Mouse (Mus musculus) midbrain, embryonic 16.5 days (tissue): ENCODE data around the gene Zranb3. TPM values are rescaled to one million over a fixed set of nuclear protein-coding genes. Genes with fewer than 3 reads are reported as not detected.

Source experiments
- ATAC-seq: fragments of 200-750 bp; cut with Nextera tagmentation; 2 replicates; pipeline ENCODE4 v1.8.0; 2017; ENCODE audit warnings: moderate TSS enrichment
- H3K27ac ChIP-seq: fragments of 300-500 bp; sonication (generic); 2 replicates; pipeline ENCODE4 v1.5.1; 2014; ENCODE audit warnings: mild to moderate bottlenecking, low read length, mixed read lengths
- H3K27me3 ChIP-seq: fragments of 300-500 bp; sonication (generic); 2 replicates; pipeline ENCODE4 v1.6.1; 2014; ENCODE audit warnings: low read depth, low read length, mixed read lengths; ENCODE audit not compliant: control insufficient read depth, insufficient read depth
- H3K36me3 ChIP-seq: fragments of 300-500 bp; sonication (generic); 2 replicates; pipeline ENCODE4 v1.6.1; 2014; ENCODE audit warnings: mild to moderate bottlenecking, low read length, moderate library complexity, mixed read lengths; ENCODE audit not compliant: control insufficient read depth, insufficient read depth
- H3K4me1 ChIP-seq: fragments of 300-500 bp; sonication (generic); 2 replicates; pipeline ENCODE4 v1.6.1; 2014; ENCODE audit warnings: mild to moderate bottlenecking, low read length, mixed read lengths; ENCODE audit not compliant: control insufficient read depth, insufficient read depth
- H3K4me2 ChIP-seq: fragments of 300-500 bp; sonication (generic); 2 replicates; pipeline ENCODE4 v1.6.1; 2014; ENCODE audit warnings: mild to moderate bottlenecking, low read length, mixed read lengths
- H3K4me3 ChIP-seq: fragments of 300-500 bp; sonication (generic); 2 replicates; pipeline ENCODE4 v1.5.1; 2014; ENCODE audit warnings: low read depth, mild to moderate bottlenecking, low read length, moderate library complexity, mixed read lengths
- H3K9ac ChIP-seq: fragments of 300-500 bp; sonication (generic); 2 replicates; pipeline ENCODE4 v1.6.1; 2014; ENCODE audit warnings: low read depth, low read length, mixed read lengths
- H3K9me3 ChIP-seq: fragments of 300-500 bp; sonication (generic); replicated peaks from 2 replicates; pipeline ENCODE4 v1.6.1; 2014; ENCODE audit warnings: mild to moderate bottlenecking, low read length, mixed read lengths; ENCODE audit not compliant: control insufficient read depth, poor library complexity, severe bottlenecking
- WGBS: fragments of 180-500 bp; shearing (Covaris S2); extraction: QIAGEN DNeasy Blood & Tissue Kit; methylation state at CpG from one replicate; pipeline ENCODE4 v1.1.7; 2014; 5-methylcytosine and 5-hydroxymethylcytosine counted together
- polyA plus RNA-seq: library from polyadenylated mRNA; unstranded; fragments of >200 nt; fragmentation: Nextera tagmentation; extraction: Ambion mirVana; gene quantifications from 2 replicates; pipeline ENCODE4 v1.2.1, GENCODE M21; 2015

Gene Zranb3
- polyA plus RNA-seq, 1 experiment from 2014 or later: 3.4 TPM

- ATAC-seq: no peak
- WGBS: 56% methylated on average over 2 of the region's 2 CpGs
Observed at GRCm38 (mm10) chr1:128094686-128095085, 8.2 kb downstream of the Zranb3 start.

GRCm38 (mm10) chr1:128082800-128083199 is 20.0 kb downstream of the Zranb3 start:
- H3K4me1 ChIP-seq: no peaks in the 10 kb centered on the region
- H3K27me3 ChIP-seq: no peaks in the 10 kb centered on the region
- no peak for ATAC-seq
- WGBS: 64% methylated on average over 7 of the region's 7 CpGs
- no peaks in the 10 kb centered on the region for H3K9me3 ChIP-seq
- H3K9ac ChIP-seq: no peak overlapping the region
- no peaks in the 10 kb centered on the region for H3K36me3 ChIP-seq
- H3K4me2 ChIP-seq: no peak overlapping the region
- no peak overlapping the region for H3K27ac ChIP-seq
- H3K4me3 ChIP-seq: no peak overlapping the region

More at GRCm38 (mm10) chr1:128094686-128095085, 8.2 kb downstream of the Zranb3 start:
- Histone ChIP-seq H3K36me3 (no peaks in the 10 kb centered on the region; the same call in 1 of the 2 replicates), H3K4me1 (no peaks in the 10 kb centered on the region), H3K4me2 (no peak overlapping the region), H3K9me3 (no peaks in the 10 kb centered on the region), H3K4me3 (no peak overlapping the region), H3K27me3 (no peaks in the 10 kb centered on the region), H3K27ac (no peak overlapping the region), H3K9ac (no peak overlapping the region)

- Histone ChIP-seq H3K36me3 (no peaks in the 10 kb centered on the region), H3K9ac (no peak overlapping the region), H3K4me2 (no peak overlapping the region), H3K4me1 (no peaks in the 10 kb centered on the region), H3K4me3 (no peak overlapping the region), H3K27ac (no peak overlapping the region), H3K27me3 (no peaks in the 10 kb centered on the region), H3K9me3 (no peaks in the 10 kb centered on the region)
- 87% methylated on average over 7 of the region's 7 CpGs for WGBS
- no peak for ATAC-seq
Observed at GRCm38 (mm10) chr1:128081873-128082272, 21.0 kb downstream of the Zranb3 start.

- Histone ChIP-seq H3K4me1 (no peaks in the 10 kb centered on the region), H3K9ac (no peak overlapping the region), H3K27me3 (no peaks in the 10 kb centered on the region), H3K4me3 (no peak overlapping the region), H3K9me3 (no peaks in the 10 kb centered on the region), H3K36me3 (no peaks in the 10 kb centered on the region), H3K27ac (no peak overlapping the region), H3K4me2 (no peak overlapping the region)
- ATAC-seq: no peak
- 76% methylated on average over 5 of the region's 5 CpGs for WGBS
Observed at GRCm38 (mm10) chr1:128080936-128081696, 21.7 kb downstream of the Zranb3 start.

GRCm38 (mm10) chr1:128078646-128079045 is 24.2 kb downstream of the Zranb3 start:
- 89% methylated on average over 1 of the region's 1 CpGs for WGBS

GRCm38 (mm10) chr1:128077788-128078187 is 25.1 kb downstream of the Zranb3 start:
- Histone ChIP-seq H3K27ac (no peak overlapping the region), H3K4me1 (no peaks in the 10 kb centered on the region), H3K9ac (no peak overlapping the region), H3K36me3 (no peaks in the 10 kb centered on the region), H3K27me3 (no peaks in the 10 kb centered on the region), H3K4me2 (no peak overlapping the region), H3K9me3 (no peaks in the 10 kb centered on the region), H3K4me3 (no peak overlapping the region)
- no peak for ATAC-seq
- 94% methylated on average over 2 of the region's 2 CpGs for WGBS

More at GRCm38 (mm10) chr1:128078646-128079045, 24.2 kb downstream of the Zranb3 start:
- no peak overlapping the region for H3K4me2 ChIP-seq
- no peaks in the 10 kb centered on the region for H3K4me1 ChIP-seq
- no peak for ATAC-seq
- H3K27me3 ChIP-seq: no peaks in the 10 kb centered on the region
- H3K9me3 ChIP-seq: no peaks in the 10 kb centered on the region
- H3K27ac ChIP-seq: no peak overlapping the region
- no peak overlapping the region for H3K4me3 ChIP-seq
- no peaks in the 10 kb centered on the region for H3K36me3 ChIP-seq
- no peak overlapping the region for H3K9ac ChIP-seq

GRCm38 (mm10) chr1:128076791-128077479 is 25.9 kb downstream of the Zranb3 start:
- 82% methylated on average over 8 of the region's 8 CpGs for WGBS
- Histone ChIP-seq H3K27me3 (no peaks in the 10 kb centered on the region), H3K9ac (no peak overlapping the region), H3K36me3 (no peaks in the 10 kb centered on the region), H3K27ac (no peak overlapping the region), H3K9me3 (no peaks in the 10 kb centered on the region), H3K4me1 (no peaks in the 10 kb centered on the region), H3K4me3 (no peak overlapping the region), H3K4me2 (no peak overlapping the region)
- no peak for ATAC-seq

GRCm38 (mm10) chr1:128073051-128073450 is 29.8 kb downstream of the Zranb3 start:
- Histone ChIP-seq H3K36me3 (no peaks in the 10 kb centered on the region), H3K9ac (no peak overlapping the region), H3K27me3 (no peaks in the 10 kb centered on the region), H3K4me1 (no peaks in the 10 kb centered on the region), H3K9me3 (no peaks in the 10 kb centered on the region), H3K4me2 (no peak overlapping the region), H3K4me3 (no peak overlapping the region), H3K27ac (no peak overlapping the region)
- ATAC-seq: no peak
- 93% methylated on average over 6 of the region's 6 CpGs for WGBS

GRCm38 (mm10) chr1:128070003-128070402 is 32.8 kb downstream of the Zranb3 start:
- ATAC-seq: no peak
- Histone ChIP-seq H3K27ac (no peak overlapping the region), H3K36me3 (no peaks in the 10 kb centered on the region), H3K9ac (no peak overlapping the region), H3K4me1 (no peaks in the 10 kb centered on the region), H3K4me3 (no peak overlapping the region), H3K9me3 (no peaks in the 10 kb centered on the region), H3K4me2 (no peak overlapping the region), H3K27me3 (no peaks in the 10 kb centered on the region)
- WGBS: 95% methylated on average over 3 of the region's 3 CpGs
